Mouse (Mus musculus) C2C12 (cell line): ENCODE results near the gene Fam177a. TPM values are rescaled to one million over a fixed set of nuclear protein-coding genes. Genes with fewer than 3 reads are reported as not detected.
"Not testable (repeated sequence)": the region's sequence is repeated elsewhere in the genome, so short reads cannot be mapped to it uniquely, and the experiment has no call there.

ENCODE experiments used
- H3K27me3 ChIP-seq: one replicate; pipeline ENCODE4 v1.6.1; 2011; ENCODE audit not compliant: control insufficient read depth, insufficient read depth, insufficient read length
- H3K36me3 ChIP-seq: one replicate; pipeline ENCODE4 v1.6.1; 2011; ENCODE audit not compliant: control insufficient read depth, insufficient read depth
- H3K4me3 ChIP-seq: one replicate; pipeline ENCODE4 v1.5.1; 2011; ENCODE audit warnings: mild to moderate bottlenecking, control low read depth; ENCODE audit not compliant: poor library complexity, insufficient read depth, severe bottlenecking
- H3K79me2 ChIP-seq: one replicate; pipeline ENCODE4 v1.6.1; 2011; ENCODE audit not compliant: control insufficient read depth, insufficient read depth
- H3K79me3 ChIP-seq: one replicate; pipeline ENCODE4 v1.6.1; 2011; ENCODE audit warnings: low read depth, control low read depth
- H3ac ChIP-seq: one replicate; pipeline ENCODE3; 2011; ENCODE audit warnings: low read depth; ENCODE audit not compliant: control insufficient read depth, insufficient read length
- CEBPB ChIP-seq: IDR thresholded peaks from one replicate; pipeline ENCODE4 v1.6.1; 2011; ENCODE audit warnings: low read depth, mild to moderate bottlenecking, control low read depth, moderate library complexity
- CTCF ChIP-seq: IDR thresholded peaks from one replicate; pipeline ENCODE4 v1.5.1; 2011; ENCODE audit not compliant: control insufficient read depth, insufficient read depth, insufficient read length
- FOSL1 ChIP-seq: IDR thresholded peaks from one replicate; pipeline ENCODE4 v1.8.0; 2011; ENCODE audit warnings: mild to moderate bottlenecking, low read length; ENCODE audit not compliant: poor library complexity, insufficient read depth, severe bottlenecking
- MAX ChIP-seq: IDR thresholded peaks from one replicate; pipeline ENCODE4 v1.6.1; 2011; ENCODE audit warnings: mild to moderate bottlenecking, control low read depth
- MYOD1 ChIP-seq: IDR thresholded peaks from one replicate; pipeline ENCODE4 v1.6.1; 2011; ENCODE audit warnings: low read depth; ENCODE audit not compliant: control insufficient read depth, insufficient read length
- MYOG ChIP-seq: IDR thresholded peaks from one replicate; pipeline ENCODE4 v1.6.1; 2011; ENCODE audit not compliant: control insufficient read depth, insufficient read length; ENCODE audit errors: extremely low read depth
- USF1 ChIP-seq: IDR thresholded peaks from one replicate; pipeline ENCODE4 v1.6.1; 2011; ENCODE audit warnings: low read depth, mild to moderate bottlenecking, control low read depth, moderate library complexity
- long read RNA-seq, 2 experiments: library from polyadenylated mRNA; unstranded; transcript quantifications; one replicate each; pipeline ENCODE4 v2.0.0; 2019 to 2020
- polyA plus RNA-seq: library from polyadenylated mRNA; unstranded; fragments of >200 nt; fragmentation: generic; extraction: Trizol; gene quantifications from one replicate; pipeline ENCODE4 v1.2.1, GENCODE M21; 2012; ENCODE audit warnings: missing spikeins

Gene Fam177a
- 14.4 TPM for polyA plus RNA-seq
- long read RNA-seq, experiment 1, transcript Fam177a-201 (5 exons, 3,922 nt), result major isoform, 34 of 49 reads
- long read RNA-seq, experiment 1, partial matches to known transcripts, result 3 of 49 reads
- long read RNA-seq, experiment 1, other reads (novel, unspliced or antisense), result 12 of 49 reads
- long read RNA-seq, experiment 2, transcript Fam177a-201 (5 exons, 3,922 nt), result major isoform, 97 of 129 reads
- long read RNA-seq, experiment 2, partial matches to known transcripts, result 1 of 129 reads
- long read RNA-seq, experiment 2, other reads (novel, unspliced or antisense), result 31 of 129 reads

- H3K79me2 ChIP-seq, H3K27me3 ChIP-seq, H3K79me3 ChIP-seq, H3K4me3 ChIP-seq, H3K36me3 ChIP-seq, H3ac ChIP-seq: not testable (repeated sequence)
These were observed at the start of gene Fam177a for GRCm38 (mm10) chr12:55124242-55124641. Fam177a (plus strand) TSS chr12:55124469.

- Histone ChIP-seq H3K79me3 (peaks cover 7% of the 10 kb centered on the region), H3K4me3 (no peak overlapping the region), H3K79me2 (peaks cover 51% of the 10 kb centered on the region), H3K27me3 (no peaks in the 10 kb centered on the region), H3ac (no peak overlapping the region), H3K36me3 (no peaks in the 10 kb centered on the region)
- TF ChIP-seq CTCF, result no peak
- no peak for TF ChIP-seq MYOG
- TF ChIP-seq MYOD1, result no peak
- no peak for TF ChIP-seq CEBPB
- TF ChIP-seq USF1, result no peak
- TF ChIP-seq MAX, result no peak
- TF ChIP-seq FOSL1, result no peak
These were observed 49.0 kb upstream of the Fam177a start for GRCm38 (mm10) chr12:55075296-55075695.

- H3K79me2 ChIP-seq, result peaks cover 51% of the 10 kb centered on the region
- not testable (repeated sequence) for H3ac ChIP-seq, H3K27me3 ChIP-seq, H3K36me3 ChIP-seq, H3K4me3 ChIP-seq
- H3K79me3 ChIP-seq, result peaks cover 10% of the 10 kb centered on the region
These were observed 45.6 kb upstream of the Fam177a start for GRCm38 (mm10) chr12:55078706-55079105.

- H3K4me3 ChIP-seq, result peak within 1 kb of the TSS; percentile 39
- H3ac ChIP-seq, result peak within 1 kb of the TSS; percentile 40
These were observed 44.3 kb upstream of the Fam177a start, which contains the start of the genes 2700097O09Rik and Srp54a for GRCm38 (mm10) chr12:55079726-55080600. 2700097O09Rik (minus strand) TSS chr12:55080110. Srp54a (plus strand) TSS chr12:55080262.

GRCm38 (mm10) chr12:55080601-55080942 lies 43.7 kb upstream of the Fam177a start:
- not testable (repeated sequence) for H3K79me3 ChIP-seq, H3K36me3 ChIP-seq, H3ac ChIP-seq, H3K27me3 ChIP-seq
- H3K79me2 ChIP-seq, result peaks cover 35% of the 10 kb centered on the region
- H3K4me3 ChIP-seq, result peak overlapping the region; percentile 37

More at GRCm38 (mm10) chr12:55079726-55080600, 44.3 kb upstream of the Fam177a start, which contains the start of the genes 2700097O09Rik and Srp54a:
- not testable (repeated sequence) for H3K36me3 ChIP-seq, H3K27me3 ChIP-seq
- TF ChIP-seq MAX, result peak; percentile 28
- peaks cover 41% of the 10 kb centered on the region for H3K79me2 ChIP-seq
- peaks cover 10% of the 10 kb centered on the region for H3K79me3 ChIP-seq

GRCm38 (mm10) chr12:55092127-55092526 lies 32.1 kb upstream of the Fam177a start:
- not testable (repeated sequence) for H3K27me3 ChIP-seq, H3ac ChIP-seq, H3K79me2 ChIP-seq, H3K36me3 ChIP-seq, H3K4me3 ChIP-seq, H3K79me3 ChIP-seq

- H3K79me3 ChIP-seq, H3ac ChIP-seq, H3K36me3 ChIP-seq, H3K27me3 ChIP-seq, H3K4me3 ChIP-seq, H3K79me2 ChIP-seq: not testable (repeated sequence)
These were observed 11.7 kb upstream of the Fam177a start for GRCm38 (mm10) chr12:55112616-55113015.

GRCm38 (mm10) chr12:55124731-55125130 lies 462 bp downstream of the Fam177a start:
- not testable (repeated sequence) for H3K79me3 ChIP-seq, H3ac ChIP-seq, H3K4me3 ChIP-seq, H3K79me2 ChIP-seq, H3K27me3 ChIP-seq, H3K36me3 ChIP-seq

GRCm38 (mm10) chr12:55135540-55135939 lies 11.3 kb downstream of the Fam177a start:
- H3K36me3 ChIP-seq, H3ac ChIP-seq, H3K79me2 ChIP-seq, H3K4me3 ChIP-seq, H3K79me3 ChIP-seq, H3K27me3 ChIP-seq: not testable (repeated sequence)

- H3K4me3 ChIP-seq, H3ac ChIP-seq, H3K79me3 ChIP-seq, H3K79me2 ChIP-seq, H3K27me3 ChIP-seq, H3K36me3 ChIP-seq: not testable (repeated sequence)
These were observed 13.6 kb downstream of the Fam177a start for GRCm38 (mm10) chr12:55137859-55138258.
